Mouse (Mus musculus) C2C12 (cell line): ENCODE data around the gene Dnajb7. TPM values are rescaled to one million over a fixed set of nuclear protein-coding genes. Genes with fewer than 3 reads are reported as not detected.

Experiments
- H3K27me3 ChIP-seq: one replicate; pipeline ENCODE4 v1.6.1; 2011; ENCODE audit not compliant: control insufficient read depth, insufficient read depth, insufficient read length
- H3K36me3 ChIP-seq: one replicate; pipeline ENCODE4 v1.6.1; 2011; ENCODE audit not compliant: control insufficient read depth, insufficient read depth
- H3K4me3 ChIP-seq: one replicate; pipeline ENCODE4 v1.5.1; 2011; ENCODE audit warnings: mild to moderate bottlenecking, control low read depth; ENCODE audit not compliant: poor library complexity, insufficient read depth, severe bottlenecking
- H3K79me2 ChIP-seq: one replicate; pipeline ENCODE4 v1.6.1; 2011; ENCODE audit not compliant: control insufficient read depth, insufficient read depth
- H3K79me3 ChIP-seq: one replicate; pipeline ENCODE4 v1.6.1; 2011; ENCODE audit warnings: low read depth, control low read depth
- H3ac ChIP-seq: one replicate; pipeline ENCODE3; 2011; ENCODE audit warnings: low read depth; ENCODE audit not compliant: control insufficient read depth, insufficient read length
- CEBPB ChIP-seq: IDR thresholded peaks from one replicate; pipeline ENCODE4 v1.6.1; 2011; ENCODE audit warnings: low read depth, mild to moderate bottlenecking, control low read depth, moderate library complexity
- CTCF ChIP-seq: IDR thresholded peaks from one replicate; pipeline ENCODE4 v1.5.1; 2011; ENCODE audit not compliant: control insufficient read depth, insufficient read depth, insufficient read length
- FOSL1 ChIP-seq: IDR thresholded peaks from one replicate; pipeline ENCODE4 v1.8.0; 2011; ENCODE audit warnings: mild to moderate bottlenecking, low read length; ENCODE audit not compliant: poor library complexity, insufficient read depth, severe bottlenecking
- MAX ChIP-seq: IDR thresholded peaks from one replicate; pipeline ENCODE4 v1.6.1; 2011; ENCODE audit warnings: mild to moderate bottlenecking, control low read depth
- MYOD1 ChIP-seq: IDR thresholded peaks from one replicate; pipeline ENCODE4 v1.6.1; 2011; ENCODE audit warnings: low read depth; ENCODE audit not compliant: control insufficient read depth, insufficient read length
- MYOG ChIP-seq: IDR thresholded peaks from one replicate; pipeline ENCODE4 v1.6.1; 2011; ENCODE audit not compliant: control insufficient read depth, insufficient read length; ENCODE audit errors: extremely low read depth
- USF1 ChIP-seq: IDR thresholded peaks from one replicate; pipeline ENCODE4 v1.6.1; 2011; ENCODE audit warnings: low read depth, mild to moderate bottlenecking, control low read depth, moderate library complexity
- polyA plus RNA-seq: library from polyadenylated mRNA; unstranded; fragments of >200 nt; fragmentation: generic; extraction: Trizol; gene quantifications from one replicate; pipeline ENCODE4 v1.2.1, GENCODE M21; 2012; ENCODE audit warnings: missing spikeins

Gene Dnajb7
- polyA plus RNA-seq, 1 experiment: 0.09 TPM

- Histone ChIP-seq H3K36me3 (peaks cover 99% of the 10 kb centered on the region), H3K79me3 (peaks cover 8% of the 10 kb centered on the region), H3ac (no peak overlapping the region), H3K79me2 (peaks cover 21% of the 10 kb centered on the region), H3K4me3 (no peak overlapping the region), H3K27me3 (no peaks in the 10 kb centered on the region)
- TF ChIP-seq FOSL1: no peak
- TF ChIP-seq MYOG: no peak
- no peak for TF ChIP-seq MAX
- TF ChIP-seq CEBPB: no peak
- TF ChIP-seq CTCF: no peak
- TF ChIP-seq USF1: no peak
- TF ChIP-seq MYOD1: no peak
Measured at GRCm38 (mm10) chr15:81378845-81379244, 29.3 kb downstream of the Dnajb7 start.

GRCm38 (mm10) chr15:81374621-81375020 lies 33.5 kb downstream of the Dnajb7 start:
- Histone ChIP-seq H3K4me3 (no peak overlapping the region), H3K27me3 (no peaks in the 10 kb centered on the region), H3K36me3 (peaks cover 99% of the 10 kb centered on the region), H3K79me3 (no peaks in the 10 kb centered on the region), H3K79me2 (no peaks in the 10 kb centered on the region), H3ac (no peak overlapping the region)
- TF ChIP-seq MYOG: no peak
- no peak for TF ChIP-seq CTCF
- no peak for TF ChIP-seq MAX
- TF ChIP-seq FOSL1: no peak
- TF ChIP-seq MYOD1: no peak
- TF ChIP-seq USF1: no peak
- TF ChIP-seq CEBPB: no peak

- TF ChIP-seq MYOG (no peak), CEBPB (no peak), USF1 (no peak)
Measured at GRCm38 (mm10) chr15:81370356-81370755, 37.7 kb downstream of the Dnajb7 start.

GRCm38 (mm10) chr15:81368601-81369000 lies 39.5 kb downstream of the Dnajb7 start:
- TF ChIP-seq CEBPB: no peak
- Histone ChIP-seq H3K36me3 (peaks cover 100% of the 10 kb centered on the region), H3K79me3 (no peaks in the 10 kb centered on the region), H3K27me3 (no peaks in the 10 kb centered on the region), H3K4me3 (no peak overlapping the region), H3ac (no peak overlapping the region), H3K79me2 (no peaks in the 10 kb centered on the region)

More at GRCm38 (mm10) chr15:81370356-81370755, 37.7 kb downstream of the Dnajb7 start:
- H3ac ChIP-seq: no peak overlapping the region
- no peaks in the 10 kb centered on the region for H3K79me2 ChIP-seq
- no peak overlapping the region for H3K4me3 ChIP-seq
- no peaks in the 10 kb centered on the region for H3K27me3 ChIP-seq
- H3K79me3 ChIP-seq: no peaks in the 10 kb centered on the region
- H3K36me3 ChIP-seq: peaks cover 99% of the 10 kb centered on the region

- Histone ChIP-seq H3K79me2 (no peaks in the 10 kb centered on the region), H3K36me3 (peaks cover 89% of the 10 kb centered on the region), H3K27me3 (no peaks in the 10 kb centered on the region), H3K79me3 (no peaks in the 10 kb centered on the region), H3K4me3 (no peak overlapping the region), H3ac (no peak overlapping the region)
- no peak for TF ChIP-seq FOSL1
Measured at GRCm38 (mm10) chr15:81366241-81366640, 41.9 kb downstream of the Dnajb7 start.

- Histone ChIP-seq H3K27me3 (no peaks in the 10 kb centered on the region), H3K79me2 (peaks cover 2% of the 10 kb centered on the region), H3K4me3 (no peak overlapping the region), H3ac (no peak overlapping the region), H3K36me3 (peaks cover 79% of the 10 kb centered on the region), H3K79me3 (peaks cover 1% of the 10 kb centered on the region)
- no peak for TF ChIP-seq MAX
- TF ChIP-seq MYOD1: no peak
- TF ChIP-seq CEBPB: peak; percentile 64
Measured at GRCm38 (mm10) chr15:81365246-81365645, 42.9 kb downstream of the Dnajb7 start.

GRCm38 (mm10) chr15:81364271-81364670 lies 43.8 kb downstream of the Dnajb7 start:
- H3K79me3 ChIP-seq: peaks cover 11% of the 10 kb centered on the region
- no peaks in the 10 kb centered on the region for H3K27me3 ChIP-seq
- peaks cover 69% of the 10 kb centered on the region for H3K36me3 ChIP-seq
- peaks cover 12% of the 10 kb centered on the region for H3K79me2 ChIP-seq
- H3ac ChIP-seq: no peak overlapping the region
- H3K4me3 ChIP-seq: no peak overlapping the region
- no peak for TF ChIP-seq USF1
